Mouse (Mus musculus): ENCODE measurements around the gene Gm7544.
"Not testable (repeated sequence)": the region's sequence is repeated elsewhere in the genome, so short reads cannot be mapped to it uniquely, and the experiment has no call there.

Gene Gm7544

DNA sequence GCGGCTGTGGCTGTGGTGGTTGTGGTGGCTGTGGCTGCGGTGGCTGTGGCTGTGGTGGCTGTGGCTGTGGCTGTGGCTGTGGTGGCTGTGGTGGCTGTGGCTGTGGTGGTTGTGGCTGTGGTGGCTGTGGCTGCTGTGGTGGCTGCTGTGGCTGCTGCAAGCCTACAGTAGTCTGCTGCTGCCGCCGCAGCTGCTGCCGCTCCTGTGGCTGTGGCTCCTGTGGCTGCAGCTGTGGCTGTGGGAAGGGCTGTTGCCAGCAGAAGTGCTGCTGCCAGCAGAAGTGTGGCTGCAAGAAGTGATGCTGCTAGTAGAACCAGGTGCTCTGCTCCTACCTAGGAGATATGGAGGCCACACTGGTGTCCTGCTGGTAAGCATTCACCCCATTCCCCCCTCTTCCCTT lies 42.4 kb downstream of the Gm7544 start:
- DNase-seq (ENCODE audit: extremely low spot score): not testable (repeated sequence)

DNA sequence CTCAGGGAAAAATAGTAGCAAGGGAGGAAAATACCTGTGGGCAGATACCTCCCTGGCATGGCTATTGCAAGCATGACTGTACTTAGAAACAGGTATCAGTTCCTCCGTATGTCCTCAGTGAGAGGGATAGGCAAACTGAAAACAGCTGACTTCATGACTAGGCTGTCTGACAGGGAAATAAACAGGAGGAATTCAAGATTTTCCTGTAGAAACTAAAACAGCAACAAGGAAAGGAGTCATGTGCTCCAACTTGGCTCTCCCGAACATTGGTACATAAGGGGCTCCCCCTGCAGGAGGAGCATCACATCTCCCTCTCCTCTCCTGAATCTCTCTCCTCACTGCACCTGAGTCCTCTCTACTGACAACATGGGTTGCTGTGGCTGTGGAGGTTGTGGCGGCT lies 42.8 kb downstream of the Gm7544 start, which contains the start of gene A030005L19Rik:
Gene A030005L19Rik (plus strand): TSS at position 301 of the 400 bp plus-strand sequence.
- DNase-seq (ENCODE audit: extremely low spot score): no peak

DNA sequence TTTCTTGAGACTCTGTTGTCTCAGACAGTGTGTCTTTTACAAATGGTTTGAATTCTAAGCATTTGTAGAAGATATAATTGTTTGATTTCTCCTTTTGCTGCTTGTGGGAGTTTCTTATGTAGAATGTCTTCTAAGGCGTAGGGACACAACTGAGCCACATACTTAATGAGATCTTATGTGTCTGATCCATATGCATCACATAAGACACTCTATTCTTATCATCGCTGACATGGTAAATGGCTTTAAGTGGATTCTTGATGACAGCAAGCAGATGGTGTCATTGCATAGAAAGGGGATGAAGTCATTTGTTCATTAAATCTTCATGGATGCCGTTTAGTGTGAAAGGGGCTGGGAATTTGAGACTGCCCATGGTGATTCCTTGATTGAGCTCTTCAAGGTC lies 49.9 kb downstream of the Gm7544 start:
- DNase-seq (ENCODE audit: extremely low spot score): no peak
